Mouse (Mus musculus) MEL (cell line): ENCODE measurements around the gene E330021D16Rik. TPM values are rescaled to one million over a fixed set of nuclear protein-coding genes. Genes with fewer than 3 reads are reported as not detected.
A peak's percentile ranks its signal among the peaks of the same experiment; 100 is the strongest.

Source experiments
- DNase-seq: peaks from one replicate; pipeline ENCODE4 v3.0.0; 2011; ENCODE audit warnings: low read depth, low spot score
- H3K27ac ChIP-seq: 2 replicates; pipeline ENCODE4 v1.5.1; 2012; ENCODE audit warnings: low read depth, mild to moderate bottlenecking, control low read depth, low read length, moderate library complexity; ENCODE audit not compliant: control insufficient read depth
- H3K27me3 ChIP-seq, 2 experiments: fragments of 150-350 bp in 1 of 2; sonication (generic) in 1 of 2; 2 replicates each; pipeline ENCODE4 v1.6.1; 2012; ENCODE audit warnings: low read length in 2 of 2, mild to moderate bottlenecking in 2 of 2, improper control_type of control experiment in 1 of 2, moderate library complexity in 1 of 2; ENCODE audit not compliant: insufficient read depth in 2 of 2, control insufficient read depth in 1 of 2
- H3K36me3 ChIP-seq, 2 experiments: 2 replicates each; pipeline ENCODE4 v1.6.1; 2012 to 2014; ENCODE audit warnings: low read length in 2 of 2, improper control_type of control experiment in 1 of 2, inconsistent platforms in 1 of 2, mild to moderate bottlenecking in 1 of 2; ENCODE audit not compliant: insufficient read depth in 2 of 2, control insufficient read depth in 1 of 2
- H3K4me1 ChIP-seq, 2 experiments: fragments of 150-350 bp in 1 of 2; sonication (generic) in 1 of 2; 2 replicates each; pipeline ENCODE4 v1.6.1; 2012; ENCODE audit warnings: low read length in 2 of 2, improper control_type of control experiment in 1 of 2, mild to moderate bottlenecking in 1 of 2; ENCODE audit not compliant: insufficient read depth in 2 of 2, control insufficient read depth in 1 of 2
- H3K4me3 ChIP-seq, 2 experiments: fragments of 150-350 bp in 1 of 2; sonication (generic) in 1 of 2; 2 replicates each; pipeline ENCODE4 v1.5.1; 2012; ENCODE audit warnings: low read depth in 2 of 2, low read length in 2 of 2, mild to moderate bottlenecking in 2 of 2, moderate library complexity in 2 of 2, control low read depth in 1 of 2, improper control_type of control experiment in 1 of 2; ENCODE audit not compliant: control insufficient read depth in 1 of 2, insufficient read depth in 1 of 2
- H3K79me2 ChIP-seq: 2 replicates; pipeline ENCODE4 v1.6.1; 2012; ENCODE audit warnings: mild to moderate bottlenecking, low read length, moderate library complexity; ENCODE audit not compliant: control insufficient read depth, poor library complexity, insufficient read depth
- H3K9ac ChIP-seq: 2 replicates; pipeline ENCODE4 v1.6.1; 2012; ENCODE audit warnings: low read depth, mild to moderate bottlenecking, control low read depth, low read length, moderate library complexity; ENCODE audit not compliant: control insufficient read depth, poor library complexity, severe bottlenecking
- H3K9me3 ChIP-seq: fragments of 150-350 bp; sonication (generic); replicated peaks from 2 replicates; pipeline ENCODE4 v1.6.1; 2012; ENCODE audit warnings: mild to moderate bottlenecking, low read length, improper control_type of control experiment, moderate library complexity; ENCODE audit not compliant: insufficient read depth
- BHLHE40 ChIP-seq: IDR thresholded peaks from 2 replicates; pipeline ENCODE4 v1.6.1; 2012; ENCODE audit warnings: low read depth, mild to moderate bottlenecking, inconsistent platforms, low read length, improper control_type of control experiment, borderline replicate concordance
- CHD1 ChIP-seq: IDR thresholded peaks from 2 replicates; pipeline ENCODE4 v1.6.1; 2012; ENCODE audit warnings: low read depth, mild to moderate bottlenecking, inconsistent platforms, low read length, improper control_type of control experiment
- CHD2 ChIP-seq: IDR thresholded peaks from 2 replicates; pipeline ENCODE4 v1.6.1; 2011; ENCODE audit warnings: low read length, improper control_type of control experiment
- E2F4 ChIP-seq: IDR thresholded peaks from 2 replicates; pipeline ENCODE4 v1.6.1; 2011; ENCODE audit warnings: low read depth, low read length, improper control_type of control experiment, borderline replicate concordance
- ELF1 ChIP-seq: IDR thresholded peaks from 2 replicates; pipeline ENCODE4 v1.6.1; 2014; ENCODE audit warnings: low read depth, mild to moderate bottlenecking, inconsistent platforms, low read length, improper control_type of control experiment, moderate library complexity
- EP300 ChIP-seq, 2 experiments: IDR thresholded peaks; 2 replicates each; pipeline ENCODE4 v1.6.1; 2011; ENCODE audit warnings: improper control_type of control experiment in 2 of 2, low read length in 2 of 2, low read depth in 1 of 2, mild to moderate bottlenecking in 1 of 2
- ETS1 ChIP-seq: IDR thresholded peaks from 2 replicates; pipeline ENCODE4 v1.6.1; 2012; ENCODE audit warnings: low read depth, mild to moderate bottlenecking, inconsistent platforms, low read length, improper control_type of control experiment, moderate library complexity
- GABPA ChIP-seq: IDR thresholded peaks from 2 replicates; pipeline ENCODE4 v1.6.1; 2012; ENCODE audit warnings: low read depth, mild to moderate bottlenecking, inconsistent platforms, low read length, improper control_type of control experiment, moderate library complexity
- GATA1 ChIP-seq: IDR thresholded peaks from 2 replicates; pipeline ENCODE4 v1.6.1; 2011; ENCODE audit warnings: low read depth, low read length, improper control_type of control experiment
- HCFC1 ChIP-seq: IDR thresholded peaks from 2 replicates; pipeline ENCODE4 v1.6.1; 2012; ENCODE audit warnings: low read depth, mild to moderate bottlenecking, inconsistent platforms, low read length, improper control_type of control experiment, moderate library complexity
- JUND ChIP-seq: IDR thresholded peaks from 2 replicates; pipeline ENCODE4 v1.6.1; 2011; ENCODE audit warnings: low read depth, mild to moderate bottlenecking, improper control_type of control experiment, low read length
- KAT2A ChIP-seq: conservative IDR thresholded peaks from 2 replicates; pipeline ENCODE4 v1.6.1; 2012; ENCODE audit warnings: low read depth, low read length, improper control_type of control experiment, inconsistent platforms
- MAFK ChIP-seq: IDR thresholded peaks from 2 replicates; pipeline ENCODE4 v1.6.1; 2011; ENCODE audit warnings: low read depth, mild to moderate bottlenecking, low read length, improper control_type of control experiment, borderline replicate concordance
- MAX ChIP-seq: IDR thresholded peaks from 2 replicates; pipeline ENCODE4 v1.6.1; 2011; ENCODE audit warnings: low read length, improper control_type of control experiment
- MAZ ChIP-seq: IDR thresholded peaks from 2 replicates; pipeline ENCODE4 v1.6.1; 2012; ENCODE audit warnings: low read depth, mild to moderate bottlenecking, inconsistent platforms, low read length, improper control_type of control experiment
- MEF2A ChIP-seq: IDR thresholded peaks from 2 replicates; pipeline ENCODE4 v1.6.1; 2014; ENCODE audit warnings: low read depth, mild to moderate bottlenecking, inconsistent platforms, low read length, improper control_type of control experiment; ENCODE audit not compliant: poor library complexity, insufficient replicate concordance, severe bottlenecking; ENCODE audit errors: extremely low read depth
- MXI1 ChIP-seq: IDR thresholded peaks from 2 replicates; pipeline ENCODE4 v1.6.1; 2011; ENCODE audit warnings: mild to moderate bottlenecking, low read depth, low read length, improper control_type of control experiment
- MYB ChIP-seq: IDR thresholded peaks from 2 replicates; pipeline ENCODE4 v1.6.1; 2011; ENCODE audit warnings: mild to moderate bottlenecking, low read depth, low read length, improper control_type of control experiment
- MYC ChIP-seq: IDR thresholded peaks from 2 replicates; pipeline ENCODE4 v1.6.1; 2011; ENCODE audit warnings: low read depth, mild to moderate bottlenecking, low read length, improper control_type of control experiment, moderate library complexity
- NELFE ChIP-seq: IDR thresholded peaks from 2 replicates; pipeline ENCODE4 v1.6.1; 2011; ENCODE audit warnings: low read depth, low read length, improper control_type of control experiment
- NRF1 ChIP-seq: IDR thresholded peaks from 2 replicates; pipeline ENCODE4 v1.6.1; 2014; ENCODE audit warnings: low read depth, mild to moderate bottlenecking, inconsistent platforms, low read length, improper control_type of control experiment, moderate library complexity; ENCODE audit not compliant: poor library complexity, insufficient read depth, severe bottlenecking
- POLR2A ChIP-seq, 2 experiments: IDR thresholded peaks; 2 replicates each; pipeline ENCODE4 v1.6.1; 2011 to 2012; ENCODE audit warnings: low read length in 2 of 2, mild to moderate bottlenecking in 2 of 2, control low read depth in 1 of 2, improper control_type of control experiment in 1 of 2, low read depth in 1 of 2, moderate library complexity in 1 of 2; ENCODE audit not compliant: control insufficient read depth in 1 of 2, insufficient read depth in 1 of 2, poor library complexity in 1 of 2
- POLR2AphosphoS2 ChIP-seq: IDR thresholded peaks from 2 replicates; pipeline ENCODE4 v1.6.1; 2011; ENCODE audit warnings: low read length, improper control_type of control experiment
- POLR2AphosphoS5 ChIP-seq: IDR thresholded peaks from 2 replicates; pipeline ENCODE4 v1.6.1; 2012; ENCODE audit warnings: low read depth, borderline replicate concordance, mild to moderate bottlenecking, inconsistent platforms, low read length, moderate library complexity, mixed read lengths
- RAD21 ChIP-seq: IDR thresholded peaks from 2 replicates; pipeline ENCODE4 v1.6.1; 2011; ENCODE audit warnings: mild to moderate bottlenecking, low read depth, low read length, improper control_type of control experiment
- RCOR1 ChIP-seq: IDR thresholded peaks from 2 replicates; pipeline ENCODE4 v1.6.1; 2012; ENCODE audit warnings: low read depth, mild to moderate bottlenecking, inconsistent platforms, low read length, improper control_type of control experiment
- SMC3 ChIP-seq: IDR thresholded peaks from 2 replicates; pipeline ENCODE4 v1.6.1; 2011; ENCODE audit warnings: low read depth, low read length, improper control_type of control experiment
- TAL1 ChIP-seq: IDR thresholded peaks from 2 replicates; pipeline ENCODE4 v1.6.1; 2012; ENCODE audit warnings: mild to moderate bottlenecking, inconsistent platforms, low read length, moderate library complexity, mixed read lengths
- TBP ChIP-seq: IDR thresholded peaks from 2 replicates; pipeline ENCODE4 v1.8.0; 2011; ENCODE audit warnings: low read depth, low read length, improper control_type of control experiment
- TCF12 ChIP-seq: IDR thresholded peaks from 2 replicates; pipeline ENCODE4 v1.6.1; 2014; ENCODE audit warnings: low read depth, mild to moderate bottlenecking, inconsistent platforms, low read length, improper control_type of control experiment, moderate library complexity
- UBTF ChIP-seq: IDR thresholded peaks from 2 replicates; pipeline ENCODE4 v1.6.1; 2012; ENCODE audit warnings: low read depth, mild to moderate bottlenecking, inconsistent platforms, low read length, improper control_type of control experiment, moderate library complexity, borderline replicate concordance; ENCODE audit not compliant: insufficient read depth
- USF1 ChIP-seq: IDR thresholded peaks from 2 replicates; pipeline ENCODE4 v1.6.1; 2014; ENCODE audit warnings: low read depth, mild to moderate bottlenecking, inconsistent platforms, low read length, improper control_type of control experiment, moderate library complexity
- USF2 ChIP-seq, 2 experiments: IDR thresholded peaks; 2 replicates each; pipeline ENCODE4 v1.6.1; 2011 to 2012; ENCODE audit warnings: improper control_type of control experiment in 2 of 2, low read length in 2 of 2, borderline replicate concordance in 1 of 2, inconsistent platforms in 1 of 2, low read depth in 1 of 2, mild to moderate bottlenecking in 1 of 2; ENCODE audit not compliant: insufficient read depth in 1 of 2
- ZC3H11A ChIP-seq: IDR thresholded peaks from 2 replicates; pipeline ENCODE4 v1.6.1; 2012; ENCODE audit warnings: low read depth, mild to moderate bottlenecking, inconsistent platforms, low read length, improper control_type of control experiment
- ZKSCAN1 ChIP-seq: IDR thresholded peaks from 2 replicates; pipeline ENCODE4 v1.6.1; 2012; ENCODE audit warnings: low read depth, mild to moderate bottlenecking, inconsistent platforms, low read length, improper control_type of control experiment, moderate library complexity
- ZMIZ1 ChIP-seq: IDR thresholded peaks from 2 replicates; pipeline ENCODE4 v1.6.1; 2012; ENCODE audit warnings: low read depth, mild to moderate bottlenecking, inconsistent platforms, low read length, improper control_type of control experiment, moderate library complexity
- ZNF384 ChIP-seq: IDR thresholded peaks from 2 replicates; pipeline ENCODE4 v1.6.1; 2012; ENCODE audit warnings: low read depth, mild to moderate bottlenecking, inconsistent platforms, low read length, improper control_type of control experiment
- polyA plus RNA-seq, 2 experiments: library from polyadenylated mRNA; stranded (reverse) in 1 of 2; unstranded in 1 of 2; fragments of >175 nt in 1 of 2; fragments of >200 nt in 1 of 2; gene quantifications; 2 replicates each; pipeline versions ENCODE4 v1.2.1 to v1.2.4; 2012; ENCODE audit warnings: low replicate concordance in 2 of 2, low read depth in 1 of 2; ENCODE audit not compliant: insufficient read length in 2 of 2, insufficient read depth in 1 of 2, missing spikeins in 1 of 2
- total RNA-seq: library from RNA; depleted of rRNA; stranded (reverse); fragments of 300-350 nt; gene quantifications from 2 replicates; pipeline ENCODE4 v1.2.3, GENCODE M21; 2012

Gene E330021D16Rik
- total and polyA plus RNA-seq, 3 experiments = not detected

DNA sequence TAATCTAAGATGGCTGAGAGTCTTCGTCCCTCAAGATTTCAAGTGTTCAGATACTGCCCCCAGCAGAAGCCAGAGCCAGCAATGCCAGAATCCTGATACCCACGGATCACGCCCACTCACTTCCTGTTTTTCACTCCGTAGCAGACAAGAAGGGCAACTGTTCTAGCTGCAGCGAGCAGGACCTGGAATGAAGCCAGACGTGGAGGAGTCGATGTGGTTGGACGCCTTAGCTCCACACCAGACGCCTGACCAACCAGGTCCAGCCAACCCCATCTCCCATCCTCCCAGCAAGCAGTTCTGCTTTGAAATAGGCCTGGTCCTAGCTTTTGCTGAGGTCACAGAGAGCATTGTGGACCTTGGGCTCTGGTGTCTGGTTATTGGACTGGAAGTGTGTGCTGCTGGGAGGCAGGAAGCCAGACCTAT, 33.9 kb upstream of the E330021D16Rik start:
- H3K9me3 ChIP-seq = no peaks in the 10 kb centered on the region
- peaks cover 7% of the 10 kb centered on the region in 2 experiments for H3K4me1 ChIP-seq
- peak overlapping the region; percentile 82 for H3K27ac ChIP-seq
- peaks cover 0 to 5% of the 10 kb centered on the region in 2 experiments; a peak in 1 of 4 replicates for H3K36me3 ChIP-seq
- H3K9ac ChIP-seq = peak overlapping the region; percentile 34
- no peaks in the 10 kb centered on the region for H3K79me2 ChIP-seq
- H3K27me3 ChIP-seq = no peaks in the 10 kb centered on the region
- peak; percentile 97 for DNase-seq
- peak overlapping the region; percentile 13 to 52 for H3K4me3 ChIP-seq
- TF ChIP-seq ETS1 (peak; percentile 53; the same call in 1 of the 2 replicates), UBTF (no peak), SMC3 (no peak), ZMIZ1 (no peak), POLR2A (IDR thresholded peaks at IDR 0.05; ENCODE audit: control insufficient read depth in 1 of 2, insufficient read depth in 1 of 2, low read depth in 1 of 2, low read length in 2 of 2, poor library complexity in 1 of 2) (peak in 1 of 2 experiments; percentile 58; a peak in 2 of 4 replicates), GABPA (no peak), BHLHE40 (peak; percentile 43; the same call in 1 of the 2 replicates), MYB (no peak), TCF12 (no peak), GATA1 (no peak; the same call in 1 of the 2 replicates), KAT2A (no peak), MAFK (no peak), MYC (peak; percentile 67; the same call in 1 of the 2 replicates), E2F4 (no peak), TBP (peak; percentile 57), ZC3H11A (no peak), CHD1 (no peak), RCOR1 (peak; percentile 78), ZNF384 (no peak), MEF2A (0 out of 2 replicates have a peak, but pooled peaks have one; percentile 8), HCFC1 (no peak), NRF1 (no peak), NELFE (0 out of 2 replicates have a peak, but pooled peaks have one; percentile 26), USF2 (IDR thresholded peaks at IDR 0.05; ENCODE audit: borderline replicate concordance in 1 of 2, insufficient read depth in 1 of 2, low read depth in 1 of 2, low read length in 2 of 2) (no peak), CHD2 (no peak), ELF1 (peak; percentile 68; the same call in 1 of the 2 replicates), POLR2AphosphoS5 (no peak), RAD21 (no peak), MXI1 (peak; percentile 33; the same call in 1 of the 2 replicates), ZKSCAN1 (no peak), USF1 (no peak), MAX (peak; percentile 59), TAL1 (peak; percentile 12; the same call in 1 of the 2 replicates), POLR2AphosphoS2 (no peak), JUND (no peak), MAZ (peak; percentile 79; the same call in 1 of the 2 replicates), EP300 (IDR thresholded peaks at IDR 0.05; ENCODE audit: low read depth in 1 of 2, low read length in 2 of 2) (peak; percentile 70 to 73)
